Mouse (Mus musculus) ZHBTc4 (cell line): Measurements from ENCODE around the gene Wnt5b.

ENCODE experiments used
- DNase-seq: peaks from one replicate; pipeline ENCODE4 v3.0.0-alpha.2; 2011; ENCODE audit warnings: low read depth, low spot score

Gene Wnt5b

DNA sequence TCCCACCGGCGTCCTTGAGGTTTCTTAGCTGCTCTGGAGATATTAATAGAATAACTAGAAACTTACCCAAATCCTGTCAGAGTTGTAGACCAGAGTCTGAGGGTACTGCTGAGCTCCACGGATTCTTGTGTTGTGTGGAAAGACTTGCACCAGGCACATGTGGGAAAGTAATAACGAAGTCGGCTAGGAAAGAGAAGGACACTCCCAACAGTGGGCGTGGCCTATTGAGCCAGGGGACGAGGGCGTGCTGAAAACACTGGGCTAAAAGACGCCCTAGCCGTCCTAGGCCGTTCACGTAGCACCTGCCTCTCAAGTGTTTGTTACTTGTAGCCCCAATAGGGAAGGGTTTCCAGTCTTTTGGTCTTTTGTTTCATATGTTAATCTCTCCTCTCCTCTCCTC, 126.8 kb downstream of the Wnt5b start, which contains the start of gene Adipor2:
Gene Adipor2, minus strand, starts transcription at position 351 of the 400 bp plus-strand sequence.
- DNase-seq = peak; percentile 98

DNA sequence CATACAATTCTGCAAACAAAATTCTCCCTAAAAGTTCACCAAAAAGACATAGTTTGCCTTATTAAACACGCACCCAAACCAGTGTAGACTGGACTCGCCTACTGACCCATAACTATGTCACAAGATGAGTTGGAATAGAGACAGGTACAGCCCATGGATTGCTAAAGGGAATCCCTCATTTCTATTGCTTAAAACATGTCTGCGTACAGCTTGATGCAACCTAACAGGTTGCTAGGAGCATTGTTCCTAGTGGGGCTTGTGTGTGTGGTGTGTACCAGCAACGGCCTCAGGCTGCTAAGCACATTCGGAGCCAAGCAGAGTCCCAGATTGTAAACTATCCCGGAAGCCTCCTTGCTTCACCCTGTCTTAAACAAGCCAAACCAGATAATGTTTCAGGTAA, 127.5 kb downstream of the Wnt5b start:
- DNase-seq = peak; percentile 40

DNA sequence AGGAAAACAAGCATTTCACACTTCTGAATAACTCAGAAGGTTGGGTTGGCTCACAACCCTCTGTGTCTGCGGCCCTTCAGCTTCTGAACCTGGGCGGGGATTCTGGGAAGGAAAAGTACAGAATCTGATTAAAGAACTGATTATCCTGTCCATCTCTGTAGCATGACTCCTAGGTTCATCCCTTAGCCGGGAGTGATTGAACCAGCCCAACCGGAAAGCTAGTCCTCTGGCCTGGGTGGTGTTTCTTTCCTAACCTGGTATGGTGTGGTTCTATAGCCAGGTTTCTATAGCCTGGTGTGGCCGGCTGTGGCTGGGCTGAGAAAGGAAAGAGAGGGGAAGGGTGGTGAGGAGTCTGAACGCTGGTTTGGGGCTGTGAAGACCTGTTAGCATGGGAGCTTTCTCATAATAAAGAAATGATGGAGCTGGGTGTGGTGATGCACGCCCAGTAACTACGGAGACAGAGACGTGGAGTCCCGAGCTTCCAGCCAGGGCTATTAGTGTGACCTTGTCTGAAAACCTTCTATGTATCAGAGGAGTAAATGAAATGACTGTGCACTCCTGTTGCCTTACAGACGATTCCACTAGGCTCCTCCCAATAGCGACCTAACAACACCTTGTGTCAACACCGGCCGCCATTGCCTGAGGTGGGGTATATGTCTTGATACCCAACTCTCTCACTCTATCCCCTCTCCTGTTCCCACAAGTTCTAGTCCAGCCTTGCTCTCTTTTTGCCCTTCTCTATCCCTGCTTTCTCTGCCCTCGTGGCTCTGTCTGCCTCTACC, 129.7 kb downstream of the Wnt5b start:
- peak; percentile 50 for DNase-seq

DNA sequence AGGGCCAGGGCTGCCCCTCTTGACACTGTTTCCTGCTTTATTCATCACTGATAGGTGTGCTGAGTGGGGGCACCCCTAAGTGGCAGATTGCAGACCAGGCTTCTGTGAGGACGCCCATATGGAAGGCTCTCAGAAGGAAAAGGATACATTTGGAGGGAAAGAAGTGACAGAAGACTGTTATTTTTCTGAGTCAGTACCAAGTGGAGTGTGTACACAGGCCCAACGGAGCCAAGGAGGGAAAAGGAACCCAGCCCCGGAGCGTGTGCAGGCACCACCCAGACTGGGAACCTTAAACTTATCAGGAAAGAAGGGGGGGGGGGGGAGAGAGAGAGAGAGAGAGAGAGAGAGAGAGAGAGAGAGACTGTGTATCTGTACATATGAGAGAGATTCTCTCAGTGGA, 131.6 kb downstream of the Wnt5b start:
- DNase-seq = no peak

DNA sequence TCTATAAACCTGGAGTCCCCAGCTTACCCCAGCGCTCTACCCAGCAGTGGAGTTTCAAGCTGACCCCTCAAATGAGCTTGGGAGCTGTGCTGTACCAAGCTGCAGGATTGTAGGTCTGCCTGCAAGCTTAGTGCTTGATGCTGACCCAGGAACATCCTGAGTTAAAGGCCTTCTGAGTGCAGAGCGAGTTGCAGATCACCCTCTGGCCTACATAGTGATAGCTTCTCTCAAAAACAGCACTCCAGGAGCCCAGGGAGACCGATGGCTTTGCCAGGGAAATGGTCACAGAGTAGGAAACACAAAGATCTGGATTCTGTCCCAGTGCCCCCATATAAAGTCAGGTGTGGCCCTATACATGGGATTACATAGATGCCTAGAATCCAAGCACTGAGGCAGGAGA, 132.6 kb downstream of the Wnt5b start:
- DNase-seq = no peak

DNA sequence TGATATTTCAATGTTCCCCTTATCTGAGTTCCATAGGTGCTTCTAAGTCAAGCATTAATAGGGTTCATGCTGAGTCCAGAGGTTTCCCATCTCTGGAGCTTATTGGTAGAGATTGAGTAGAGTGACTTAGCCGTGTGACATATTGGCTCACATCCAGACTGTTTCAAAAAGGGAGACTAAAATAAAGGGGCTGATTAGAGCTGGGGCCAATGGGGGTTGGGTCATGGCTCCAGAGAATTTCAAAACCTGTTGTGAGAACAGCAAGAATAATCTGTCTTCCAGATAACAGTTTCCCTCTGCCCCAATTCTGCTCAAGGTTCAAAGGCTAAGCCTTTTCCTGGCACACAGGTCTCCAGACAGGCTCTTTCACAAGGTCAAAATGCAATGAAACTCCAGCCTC, 134.4 kb downstream of the Wnt5b start:
- no peak for DNase-seq

DNA sequence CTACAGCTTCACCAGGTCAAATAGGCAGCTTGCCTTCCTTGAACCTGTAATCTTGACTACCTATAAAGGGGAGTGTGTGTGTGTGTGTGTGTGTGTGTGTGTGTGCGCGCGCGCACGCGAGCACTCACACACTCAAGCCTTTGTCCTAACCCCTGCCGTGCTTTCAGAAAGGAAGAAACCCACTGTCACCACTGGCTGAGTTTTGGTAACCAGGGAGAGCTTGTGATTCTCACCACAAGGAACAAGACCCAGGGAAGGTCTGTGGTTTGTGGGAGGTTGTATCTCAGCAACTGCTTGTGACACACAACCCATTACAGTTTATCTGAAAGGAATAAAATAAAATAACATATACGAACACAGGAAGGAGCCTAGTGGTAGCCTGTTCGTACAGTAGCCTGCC, 135.6 kb downstream of the Wnt5b start:
- DNase-seq = no peak

DNA sequence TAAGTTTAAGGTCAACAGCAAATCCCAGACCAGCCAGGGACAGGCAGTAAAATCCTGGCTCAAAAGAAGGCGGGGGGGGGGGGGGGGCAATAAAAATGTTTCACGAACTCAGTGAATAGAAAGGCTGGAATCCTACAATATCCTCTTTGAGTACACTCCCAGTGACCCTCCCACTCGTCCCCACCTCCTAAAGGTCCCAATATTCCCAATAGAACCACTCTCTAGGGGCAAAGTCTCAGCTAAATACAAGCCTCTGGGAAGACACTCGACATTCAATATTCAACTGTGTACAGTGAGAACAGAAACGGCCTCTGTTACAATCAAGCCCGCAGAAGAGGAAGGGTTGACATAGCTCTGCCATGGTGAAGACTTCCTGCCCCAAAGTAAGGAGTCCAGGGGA, 136.3 kb downstream of the Wnt5b start:
- no peak for DNase-seq

DNA sequence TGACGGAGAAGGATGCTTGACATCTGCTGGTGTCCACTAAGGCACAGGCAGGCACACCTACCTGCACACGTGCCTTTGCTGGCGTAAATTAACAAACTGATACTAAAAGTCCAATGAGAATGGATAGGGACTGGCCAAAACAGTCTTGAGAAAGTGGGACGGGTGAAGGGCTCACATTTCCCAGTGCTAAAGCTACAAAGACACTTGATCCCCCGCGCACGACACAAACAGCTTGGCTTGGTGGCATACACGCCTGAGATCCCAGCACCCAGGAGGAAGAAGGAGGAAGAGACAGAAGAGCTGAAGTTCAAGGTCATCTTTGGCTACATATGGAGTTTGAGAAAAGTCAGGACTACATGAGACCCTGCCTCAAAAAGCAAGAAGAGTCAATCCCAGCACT, 137.6 kb downstream of the Wnt5b start:
- no peak for DNase-seq

DNA sequence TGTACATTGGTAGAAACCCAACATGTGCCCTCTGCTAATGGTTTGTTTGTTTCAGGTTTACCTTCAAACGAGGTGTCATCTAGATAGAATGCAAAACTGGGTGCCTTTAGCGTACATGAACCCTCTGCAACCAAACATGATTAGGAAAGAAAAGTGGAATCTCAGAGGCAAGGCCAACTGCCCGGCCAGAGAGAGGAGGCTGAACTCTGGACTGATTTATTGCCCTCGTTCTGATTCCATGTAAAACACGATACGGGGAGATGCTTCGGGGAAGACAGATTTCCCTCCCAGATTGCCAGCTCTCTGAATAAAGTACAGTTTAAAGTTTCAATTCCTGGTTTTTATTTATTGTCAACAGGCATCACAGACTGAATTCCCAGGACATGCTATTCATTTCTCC, 138.8 kb downstream of the Wnt5b start:
- no peak for DNase-seq

DNA sequence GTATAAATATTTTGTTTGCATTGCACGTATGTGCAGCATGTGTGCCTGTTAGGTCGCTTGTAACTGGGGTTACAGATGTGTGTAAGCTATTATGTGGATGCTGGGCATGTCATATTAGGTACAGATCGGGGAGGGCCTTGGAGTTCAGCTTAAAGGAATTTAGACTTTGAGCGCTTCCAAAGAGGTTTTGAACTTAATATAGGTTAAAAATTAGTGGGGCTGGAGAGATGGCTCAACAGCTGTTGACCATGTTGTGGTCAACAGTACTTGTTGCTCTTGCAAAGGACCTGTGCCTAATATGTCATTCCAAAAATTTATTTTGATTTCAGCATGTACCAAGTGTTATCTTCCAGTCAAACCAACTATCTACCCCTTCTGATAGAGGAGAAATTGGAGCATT, 139.3 kb downstream of the Wnt5b start:
- no peak for DNase-seq

DNA sequence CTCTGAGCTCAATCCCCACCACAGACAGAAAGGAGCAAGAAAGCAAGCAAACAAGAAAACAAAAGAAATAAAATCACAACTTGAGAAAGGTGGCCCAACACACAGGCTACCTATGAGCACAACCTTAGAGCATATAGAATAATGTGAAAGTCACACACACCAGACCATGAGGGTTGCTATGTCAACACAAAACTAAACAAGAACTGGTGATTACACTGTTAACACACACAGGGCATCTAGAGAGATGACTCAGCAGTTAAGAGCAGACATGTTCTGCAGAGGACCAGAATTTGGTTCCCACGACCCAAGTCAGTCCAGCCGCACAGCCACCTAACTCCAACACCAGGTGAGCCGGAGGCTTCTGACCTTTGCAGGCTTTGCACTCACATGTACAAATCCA, 141.2 kb downstream of the Wnt5b start:
- DNase-seq = no peak

DNA sequence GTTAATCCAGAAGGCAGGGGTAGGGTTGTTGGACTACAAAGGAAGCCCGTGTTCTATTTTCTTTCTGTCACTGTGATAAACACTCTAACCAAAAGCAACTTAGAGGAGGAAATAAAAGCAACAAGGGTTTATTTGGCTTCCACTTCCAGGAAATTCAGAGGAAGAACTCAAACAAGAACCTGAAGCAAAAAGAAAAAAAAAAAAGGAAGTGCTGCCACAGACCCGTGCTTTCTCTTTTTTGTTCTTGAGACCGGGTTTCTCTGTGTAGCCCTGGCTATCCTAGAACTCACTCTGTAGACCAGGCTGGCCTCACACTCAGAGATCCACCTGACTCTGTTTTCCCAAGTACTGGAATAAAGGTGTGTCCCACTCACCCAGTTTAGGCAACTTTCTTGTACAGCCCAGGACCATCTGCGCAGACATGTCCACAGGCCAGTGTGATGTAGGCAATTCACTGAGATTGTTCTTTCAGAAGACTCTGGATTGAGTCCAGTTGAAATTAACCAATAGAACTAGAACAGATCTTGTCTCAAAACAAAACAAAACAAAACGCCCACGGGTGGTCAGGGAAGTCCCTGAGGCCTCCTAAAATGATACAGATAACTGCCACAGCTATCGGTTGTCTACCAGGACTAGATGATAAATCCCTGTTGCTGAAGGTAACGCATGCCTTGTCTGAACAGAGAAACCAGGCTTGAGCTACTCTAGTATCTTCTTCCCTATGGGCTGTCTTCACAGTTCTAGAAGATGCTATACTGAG, 142.4 kb downstream of the Wnt5b start:
- no peak for DNase-seq

DNA sequence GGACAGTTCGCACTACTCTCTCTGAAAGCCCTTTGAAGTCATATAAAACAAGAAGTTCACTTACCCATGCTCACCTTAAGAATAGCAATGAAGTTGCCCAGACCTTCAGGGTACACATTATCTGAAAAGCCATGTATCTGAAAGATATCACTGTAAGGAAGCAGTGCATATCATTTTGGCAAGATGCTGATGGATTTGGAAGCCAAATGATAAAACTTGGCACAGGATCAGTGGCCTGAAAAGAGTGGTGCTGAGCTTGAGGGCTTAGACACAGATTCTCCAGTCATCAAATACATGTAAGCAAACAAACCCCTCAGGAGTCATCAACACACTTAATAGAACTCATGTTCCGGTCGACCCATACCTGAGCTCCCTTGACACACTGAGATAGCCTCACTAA, 143.5 kb downstream of the Wnt5b start:
- no peak for DNase-seq

DNA sequence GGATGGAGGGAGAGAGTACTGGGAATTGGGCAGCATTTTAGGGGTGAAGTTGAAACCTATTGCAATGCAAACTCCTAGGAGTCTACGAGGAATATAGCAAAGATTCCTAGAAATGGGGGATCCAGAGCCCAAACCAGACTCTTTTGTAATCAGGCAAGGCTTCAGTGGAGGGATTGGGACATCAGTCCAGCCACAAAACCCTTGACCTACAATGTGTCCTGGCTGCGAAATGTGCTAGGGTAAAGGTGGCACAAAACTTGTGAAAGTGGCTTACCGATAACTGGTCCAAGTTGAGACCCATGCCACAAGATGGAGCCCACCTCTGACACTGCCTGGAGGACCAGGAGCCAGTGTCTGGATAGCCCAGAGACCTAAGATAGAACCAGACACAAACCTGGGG, 144.8 kb downstream of the Wnt5b start:
- DNase-seq = no peak

DNA sequence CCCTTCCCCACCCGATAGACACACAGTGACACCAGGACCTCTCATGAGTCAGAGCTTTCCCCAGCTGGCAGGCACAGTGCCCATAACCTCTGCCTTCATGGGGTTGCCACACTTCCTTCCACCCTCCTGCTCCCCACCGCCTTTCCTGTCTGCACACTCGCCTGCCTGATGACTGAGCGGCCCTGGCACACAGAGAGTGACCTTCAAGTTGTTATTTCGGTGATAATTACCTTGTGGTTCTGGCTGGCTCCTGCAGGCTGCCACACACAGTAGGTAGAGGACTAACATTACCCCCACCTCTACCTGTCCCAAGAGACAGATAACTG, 147.9 kb downstream of the Wnt5b start:
- DNase-seq = peak; percentile 30

DNA sequence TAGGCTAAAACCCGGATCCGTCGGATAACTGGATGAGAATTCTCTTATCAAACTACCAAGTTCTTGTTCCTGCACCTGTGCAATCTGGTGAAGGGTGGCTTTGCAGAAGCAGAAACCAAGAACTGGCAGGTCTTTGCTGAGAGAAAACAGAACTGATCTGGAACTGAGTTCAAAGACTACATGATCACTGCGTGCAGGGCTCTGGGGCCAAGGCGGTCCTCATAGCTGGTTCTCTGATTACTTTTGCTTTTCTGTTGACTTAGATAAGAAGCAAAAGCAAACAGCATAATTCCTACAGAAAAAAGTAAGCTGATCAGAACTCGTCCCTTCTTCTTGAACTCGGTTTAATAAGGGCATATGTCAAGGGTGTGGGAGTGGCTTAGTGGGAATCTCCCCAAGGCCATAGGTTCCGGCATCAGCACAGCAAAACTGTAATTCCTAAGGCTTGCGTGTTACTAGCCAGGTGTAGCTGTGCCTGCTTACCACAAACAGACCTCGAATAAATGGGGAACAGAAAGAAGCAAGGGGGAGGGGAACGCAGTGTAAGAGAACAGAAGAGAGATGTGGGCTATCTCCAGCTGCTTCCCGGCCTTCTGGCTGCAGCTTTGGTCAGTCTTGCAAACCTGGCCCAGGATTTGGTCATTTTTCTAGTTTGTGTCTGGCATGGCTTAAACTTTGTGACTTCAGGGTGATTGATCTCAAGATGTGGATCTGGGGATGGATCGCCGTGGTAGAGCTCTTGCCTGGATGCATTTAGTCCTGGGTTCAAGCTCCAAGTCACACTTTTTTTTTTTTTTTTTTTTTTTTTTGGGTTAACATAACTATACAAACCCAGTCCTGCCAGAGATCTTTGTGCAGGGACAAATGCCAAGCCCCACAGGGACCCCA, 148.5 kb downstream of the Wnt5b start:
- no peak for DNase-seq

DNA sequence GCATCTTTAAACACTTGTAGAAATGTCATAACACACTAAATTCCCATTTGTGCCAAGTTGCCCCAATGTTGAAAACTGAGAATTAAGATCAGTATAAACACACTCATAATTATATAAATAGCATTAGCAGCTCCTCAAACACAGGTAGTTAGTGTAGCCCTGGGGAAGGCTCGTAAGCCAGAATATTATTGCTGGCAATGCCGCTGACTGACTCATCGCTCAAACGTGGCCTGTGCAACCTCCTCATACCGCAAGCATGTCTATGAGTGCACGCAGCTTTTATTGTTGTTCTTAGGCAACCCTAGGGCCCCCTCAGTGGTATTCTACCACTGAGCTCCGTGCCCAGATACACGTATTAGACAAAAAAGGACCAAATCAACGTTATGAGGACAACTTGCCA, 151.3 kb downstream of the Wnt5b start:
- DNase-seq = no peak

DNA sequence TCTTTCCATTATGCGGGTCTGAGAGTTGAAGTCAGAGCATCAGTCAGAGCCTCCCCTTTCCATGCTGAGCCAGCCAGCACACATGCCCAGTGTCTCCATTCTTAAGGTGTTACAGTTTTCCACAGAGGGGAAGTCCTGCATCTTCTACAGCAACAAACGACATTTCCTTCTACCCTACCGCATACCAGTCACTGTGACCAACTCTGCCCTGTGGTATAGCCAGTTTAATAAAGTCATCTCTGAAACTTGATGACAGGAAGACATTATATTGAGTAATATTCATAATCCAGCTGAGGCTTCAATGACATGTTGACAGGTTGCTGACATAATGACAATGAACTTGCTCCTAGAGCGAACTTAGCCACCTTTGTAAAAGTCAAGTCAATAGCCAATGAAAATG, 153.4 kb downstream of the Wnt5b start:
- no peak for DNase-seq

DNA sequence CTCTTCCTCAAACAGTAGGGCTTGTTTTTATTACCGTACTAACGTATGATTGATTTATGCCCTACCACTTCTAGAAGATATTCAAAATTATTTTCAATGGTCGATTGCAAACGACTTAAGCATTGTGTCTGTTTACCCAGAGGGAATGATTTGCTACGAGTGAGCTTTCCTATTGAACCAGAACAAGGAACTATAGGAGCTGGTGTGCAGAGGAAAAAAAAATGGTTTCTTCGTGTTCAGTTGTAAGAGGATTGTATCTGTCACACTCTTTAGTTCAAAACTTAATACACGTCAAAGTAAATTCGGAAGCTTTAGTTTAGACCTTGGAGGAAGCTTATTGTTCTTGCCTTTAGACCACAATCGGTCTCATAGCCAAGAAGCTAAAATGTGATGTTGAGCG, 155.1 kb downstream of the Wnt5b start:
- no peak for DNase-seq

DNA sequence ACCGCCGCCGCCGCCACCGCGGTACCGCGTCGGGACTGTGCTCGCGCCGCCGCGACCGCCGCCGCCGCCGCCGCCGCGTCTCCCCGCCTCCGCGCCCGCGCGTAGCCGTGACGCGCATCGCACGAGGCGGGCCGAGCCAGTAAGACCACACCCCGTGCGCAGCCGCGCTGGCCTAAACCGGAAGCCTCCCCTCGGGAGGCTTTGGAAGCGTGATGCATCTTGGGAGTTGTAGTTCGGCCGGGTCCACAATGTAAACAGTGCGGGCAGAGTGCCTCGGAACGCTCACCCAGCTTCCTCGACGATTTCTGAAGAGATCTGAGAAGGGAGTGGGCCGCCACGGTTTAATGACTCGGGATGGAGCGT, 155.5 kb downstream of the Wnt5b start:
- DNase-seq = peak; percentile 99
